Mouse (Mus musculus): ENCODE data around the gene Bcar3.

DNA sequence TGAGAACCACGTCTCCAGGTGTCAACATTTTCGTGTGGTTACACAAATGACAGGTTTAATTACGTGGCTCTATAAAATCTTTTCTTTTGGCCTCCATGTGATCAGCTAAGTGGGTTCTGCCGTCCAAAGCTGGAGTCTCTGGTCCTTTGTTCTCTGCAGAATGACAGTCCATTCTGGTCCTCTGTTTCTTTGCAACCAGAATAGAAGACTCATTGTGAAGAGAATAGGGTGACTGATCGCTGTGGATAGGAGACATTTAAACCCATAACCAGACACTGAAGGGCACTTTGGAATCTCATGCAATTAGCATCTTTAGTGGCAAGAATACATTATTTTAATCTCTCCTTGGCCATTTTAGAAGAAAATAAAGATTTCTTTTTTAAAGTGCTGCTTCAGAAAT is 187.1 kb downstream of the Bcar3 start:
- TF ChIP-seq CTCF (conservative IDR thresholded peaks at IDR 0.05 in 1 of 2, IDR thresholded peaks at IDR 0.05 in 1 of 2; ENCODE audit: low read depth in 2 of 2, low read length in 2 of 2), result no peak
- no peak for TF ChIP-seq HCFC1 (IDR thresholded peaks at IDR 0.05; ENCODE audit: low read depth, low read length)
